Mouse (Mus musculus): ENCODE measurements around the gene Lrrc4b.

DNA sequence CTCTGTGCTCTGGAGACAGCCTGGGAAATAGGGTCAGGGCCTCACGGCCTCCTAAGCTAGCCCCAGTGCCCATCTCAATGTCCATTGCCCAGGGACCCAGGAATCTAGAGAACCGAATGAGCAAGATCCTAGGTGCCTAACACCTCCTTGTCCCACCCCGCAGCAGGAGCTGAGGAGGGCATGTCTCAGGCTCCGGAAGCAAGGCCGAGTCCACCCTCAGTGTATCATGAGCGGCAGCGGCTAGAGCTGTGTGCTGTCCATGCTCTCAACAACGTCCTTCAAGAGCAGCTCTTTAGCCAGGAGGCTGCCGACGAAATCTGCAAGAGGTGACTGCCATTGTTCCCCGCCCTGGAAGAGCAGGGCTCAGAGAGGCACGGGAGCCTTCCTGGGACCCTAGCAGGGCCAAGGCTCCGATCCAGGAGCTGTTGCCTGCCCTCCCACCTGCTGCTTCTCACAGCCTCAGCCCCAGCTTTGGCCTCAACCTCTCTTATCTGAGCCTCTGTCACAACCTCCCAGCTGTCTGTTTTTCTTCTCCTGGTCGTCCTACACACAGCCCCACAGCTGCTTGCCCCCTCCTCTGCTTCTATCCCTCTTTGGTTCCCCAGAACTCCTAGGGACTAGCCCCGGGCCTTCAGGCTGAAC is 39.9 kb downstream of the Lrrc4b start:
- TF ChIP-seq CTCF (IDR thresholded peaks at IDR 0.05; ENCODE audit: insufficient read depth, low read depth, low read length) (no peak), POLR2A (IDR thresholded peaks at IDR 0.05; ENCODE audit: insufficient read depth, low read depth, low read length) (no peak)

All from olfactory bulb, adult 2 months (tissue).